Mouse (Mus musculus) heart, embryonic 13.5 days (tissue): ENCODE measurements around the gene Sema3c. TPM values are rescaled to one million over a fixed set of nuclear protein-coding genes. Genes with fewer than 3 reads are reported as not detected.

ENCODE experiments used
- ATAC-seq: fragments of 200-750 bp; cut with Nextera tagmentation; 2 replicates; pipeline ENCODE4 v1.8.0; 2017; ENCODE audit warnings: moderate TSS enrichment; ENCODE audit not compliant: insufficient number of reproducible peaks, low FRiP score, low TSS enrichment; ENCODE audit errors: extremely low read depth
- H3K27ac ChIP-seq: fragments of 300-500 bp; sonication (generic); replicated peaks from 2 replicates; pipeline ENCODE4 v1.5.1; 2015; ENCODE audit warnings: moderate library complexity, mild to moderate bottlenecking, inconsistent platforms
- H3K27me3 ChIP-seq: fragments of 300-500 bp; sonication (generic); replicated peaks from 2 replicates; pipeline ENCODE4 v1.6.1; 2015; ENCODE audit warnings: mild to moderate bottlenecking, inconsistent platforms
- H3K36me3 ChIP-seq: fragments of 300-500 bp; sonication (generic); 2 replicates; pipeline ENCODE4 v1.6.1; 2015; ENCODE audit warnings: mild to moderate bottlenecking, inconsistent platforms
- H3K4me1 ChIP-seq: fragments of 300-500 bp; sonication (generic); 2 replicates; pipeline ENCODE4 v1.6.1; 2015; ENCODE audit warnings: inconsistent platforms
- H3K4me2 ChIP-seq: fragments of 300-500 bp; sonication (generic); 2 replicates; pipeline ENCODE4 v1.6.1; 2015; ENCODE audit warnings: inconsistent platforms, mild to moderate bottlenecking, moderate library complexity
- H3K4me3 ChIP-seq: fragments of 300-500 bp; sonication (generic); 2 replicates; pipeline ENCODE4 v1.5.1; 2015; ENCODE audit warnings: moderate library complexity, mild to moderate bottlenecking, inconsistent platforms
- H3K9ac ChIP-seq: fragments of 300-500 bp; sonication (generic); 2 replicates; pipeline ENCODE4 v1.6.1; 2015; ENCODE audit warnings: inconsistent platforms, mild to moderate bottlenecking, moderate library complexity
- H3K9me3 ChIP-seq: fragments of 300-500 bp; sonication (generic); 2 replicates; pipeline ENCODE4 v1.6.1; 2016; ENCODE audit warnings: inconsistent platforms
- WGBS: fragments of 180-500 bp; shearing (Covaris S2); methylation state at CpG from one replicate; pipeline ENCODE4 v1.1.7; 2015; ENCODE audit warnings: mixed read lengths; 5-methylcytosine and 5-hydroxymethylcytosine counted together
- polyA plus RNA-seq: library from polyadenylated mRNA; unstranded; fragments of >200 nt; fragmentation: Nextera tagmentation; extraction: Ambion mirVana; gene quantifications from 2 replicates; pipeline ENCODE4 v1.2.1, GENCODE M21; 2015

The Sema3c gene
- polyA plus RNA-seq, 1 experiment from 2014 or later, result 12.8 TPM

GRCm38 (mm10) chr5:17720011-17720410 lies 145.9 kb downstream of the Sema3c start:
- Histone ChIP-seq H3K27ac (no peak overlapping the region), H3K4me3 (no peak overlapping the region), H3K9me3 (no peaks in the 10 kb centered on the region), H3K27me3 (no peaks in the 10 kb centered on the region), H3K36me3 (0 out of 2 replicates have a peak, but pooled peaks cover 2% of the 10 kb centered on the region), H3K4me2 (no peak overlapping the region), H3K4me1 (no peaks in the 10 kb centered on the region), H3K9ac (no peak overlapping the region)
- ATAC-seq, result no peak
- WGBS, result 75% methylated on average over 4 of the region's 4 CpGs

GRCm38 (mm10) chr5:17724031-17724430 lies 149.9 kb downstream of the Sema3c start:
- 55% methylated on average over 2 of the region's 2 CpGs for WGBS
- Histone ChIP-seq H3K4me1 (no peaks in the 10 kb centered on the region), H3K4me2 (no peak overlapping the region), H3K27ac (no peak overlapping the region), H3K9ac (no peak overlapping the region), H3K27me3 (no peaks in the 10 kb centered on the region), H3K4me3 (no peak overlapping the region), H3K36me3 (peaks cover 22% of the 10 kb centered on the region), H3K9me3 (no peaks in the 10 kb centered on the region)
- ATAC-seq, result no peak

- Histone ChIP-seq H3K9me3 (no peaks in the 10 kb centered on the region), H3K4me2 (no peak overlapping the region), H3K27ac (no peak overlapping the region), H3K27me3 (no peaks in the 10 kb centered on the region), H3K4me1 (no peaks in the 10 kb centered on the region), H3K4me3 (no peak overlapping the region), H3K9ac (no peak overlapping the region), H3K36me3 (peaks cover 22% of the 10 kb centered on the region)
- 75% methylated on average over 5 of the region's 5 CpGs for WGBS
- no peak for ATAC-seq
Measured at GRCm38 (mm10) chr5:17728047-17728446, 154.0 kb downstream of the Sema3c start.

- Histone ChIP-seq H3K9ac (no peak overlapping the region), H3K27me3 (no peaks in the 10 kb centered on the region), H3K27ac (no peak overlapping the region), H3K4me3 (no peak overlapping the region), H3K9me3 (no peaks in the 10 kb centered on the region), H3K4me1 (no peaks in the 10 kb centered on the region), H3K4me2 (no peak overlapping the region), H3K36me3 (no peaks in the 10 kb centered on the region)
- 43% methylated on average over 3 of the region's 3 CpGs for WGBS
- ATAC-seq, result no peak
Measured at GRCm38 (mm10) chr5:17739805-17740204, 165.7 kb downstream of the Sema3c start.

GRCm38 (mm10) chr5:17746520-17746919 lies 172.4 kb downstream of the Sema3c start:
- no peak overlapping the region for H3K4me2 ChIP-seq
- no peaks in the 10 kb centered on the region for H3K9me3 ChIP-seq
- H3K4me1 ChIP-seq, result no peaks in the 10 kb centered on the region
- no peaks in the 10 kb centered on the region for H3K27me3 ChIP-seq
- no peaks in the 10 kb centered on the region for H3K36me3 ChIP-seq
- H3K9ac ChIP-seq, result no peak overlapping the region
- no peak overlapping the region for H3K4me3 ChIP-seq
- ATAC-seq, result no peak
- H3K27ac ChIP-seq, result no peak overlapping the region

GRCm38 (mm10) chr5:17747143-17747542 lies 173.1 kb downstream of the Sema3c start:
- Histone ChIP-seq H3K27ac (no peak overlapping the region), H3K27me3 (no peaks in the 10 kb centered on the region)

GRCm38 (mm10) chr5:17748293-17748692 lies 174.2 kb downstream of the Sema3c start:
- Histone ChIP-seq H3K27me3 (no peaks in the 10 kb centered on the region), H3K4me1 (no peaks in the 10 kb centered on the region), H3K9ac (no peak overlapping the region), H3K27ac (no peak overlapping the region), H3K36me3 (no peaks in the 10 kb centered on the region), H3K4me3 (no peak overlapping the region), H3K4me2 (no peak overlapping the region), H3K9me3 (no peaks in the 10 kb centered on the region)
- WGBS, result 60% methylated on average over 3 of the region's 3 CpGs
- ATAC-seq, result no peak

More at GRCm38 (mm10) chr5:17747143-17747542, 173.1 kb downstream of the Sema3c start:
- no peak for ATAC-seq
- Histone ChIP-seq H3K4me3 (no peak overlapping the region), H3K36me3 (no peaks in the 10 kb centered on the region), H3K4me2 (no peak overlapping the region), H3K4me1 (no peaks in the 10 kb centered on the region), H3K9ac (no peak overlapping the region), H3K9me3 (no peaks in the 10 kb centered on the region)
- 47% methylated on average over 5 of the region's 5 CpGs for WGBS

GRCm38 (mm10) chr5:17753471-17754005 lies 179.5 kb downstream of the Sema3c start:
- H3K9ac ChIP-seq, result no peak overlapping the region
- H3K36me3 ChIP-seq, result no peaks in the 10 kb centered on the region
- H3K27ac ChIP-seq, result no peak overlapping the region
- no peaks in the 10 kb centered on the region for H3K27me3 ChIP-seq
- H3K4me2 ChIP-seq, result no peak overlapping the region
- H3K4me1 ChIP-seq, result no peaks in the 10 kb centered on the region
- no peak overlapping the region for H3K4me3 ChIP-seq
- 76% methylated on average over 7 of the region's 7 CpGs for WGBS
- no peak for ATAC-seq
- H3K9me3 ChIP-seq, result no peaks in the 10 kb centered on the region

GRCm38 (mm10) chr5:17766006-17766677 lies 192.1 kb downstream of the Sema3c start:
- Histone ChIP-seq H3K9ac (no peak overlapping the region), H3K4me3 (no peak overlapping the region), H3K36me3 (no peaks in the 10 kb centered on the region), H3K4me1 (no peaks in the 10 kb centered on the region), H3K27me3 (no peaks in the 10 kb centered on the region), H3K27ac (no peak overlapping the region), H3K9me3 (no peaks in the 10 kb centered on the region), H3K4me2 (no peak overlapping the region)
- WGBS, result 56% methylated on average over 4 of the region's 4 CpGs
- no peak for ATAC-seq

- no peaks in the 10 kb centered on the region for H3K9me3 ChIP-seq
- 79% methylated on average over 2 of the region's 2 CpGs for WGBS
- no peaks in the 10 kb centered on the region for H3K36me3 ChIP-seq
- ATAC-seq, result no peak
- H3K4me1 ChIP-seq, result no peaks in the 10 kb centered on the region
- H3K27ac ChIP-seq, result no peak overlapping the region
- no peaks in the 10 kb centered on the region for H3K27me3 ChIP-seq
- H3K9ac ChIP-seq, result no peak overlapping the region
- no peak overlapping the region for H3K4me2 ChIP-seq
- H3K4me3 ChIP-seq, result no peak overlapping the region
Measured at GRCm38 (mm10) chr5:17770328-17770727, 196.2 kb downstream of the Sema3c start.

- ATAC-seq, result no peak
Measured at GRCm38 (mm10) chr5:17776571-17776970, 202.5 kb downstream of the Sema3c start.

More at GRCm38 (mm10) chr5:17776571-17776970, 202.5 kb downstream of the Sema3c start:
- Histone ChIP-seq H3K27ac (no peak overlapping the region), H3K36me3 (0 out of 2 replicates have a peak, but pooled peaks cover 2% of the 10 kb centered on the region), H3K4me1 (no peaks in the 10 kb centered on the region), H3K9ac (no peak overlapping the region), H3K4me3 (no peak overlapping the region), H3K4me2 (no peak overlapping the region), H3K9me3 (no peaks in the 10 kb centered on the region), H3K27me3 (no peaks in the 10 kb centered on the region)
- WGBS, result 84% methylated on average over 6 of the region's 6 CpGs
